Mouse (Mus musculus) limb, embryonic 10.5 days (tissue): ENCODE results near the gene Crygs. TPM values are rescaled to one million over a fixed set of nuclear protein-coding genes. Genes with fewer than 3 reads are reported as not detected.

ENCODE experiments used
- DNase-seq: peaks from one replicate; pipeline ENCODE4 v3.0.0-alpha.2; 2017; ENCODE audit warnings: low spot score
- H3K27ac ChIP-seq: fragments of 300-500 bp; sonication (generic); 2 replicates; pipeline ENCODE4 v1.5.1; 2016; ENCODE audit warnings: mild to moderate bottlenecking
- H3K27me3 ChIP-seq: fragments of 300-500 bp; sonication (generic); 2 replicates; pipeline ENCODE4 v1.6.1; 2016; ENCODE audit warnings: low read depth, mild to moderate bottlenecking; ENCODE audit not compliant: poor library complexity, severe bottlenecking
- H3K36me3 ChIP-seq: fragments of 300-500 bp; sonication (generic); 2 replicates; pipeline ENCODE4 v1.6.1; 2016; ENCODE audit warnings: mild to moderate bottlenecking, moderate library complexity
- H3K4me1 ChIP-seq: fragments of 300-500 bp; sonication (generic); 2 replicates; pipeline ENCODE4 v1.6.1; 2016
- H3K4me3 ChIP-seq: fragments of 300-500 bp; sonication (generic); 2 replicates; pipeline ENCODE4 v1.5.1; 2016; ENCODE audit warnings: mild to moderate bottlenecking, moderate library complexity
- H3K9me3 ChIP-seq: fragments of 300-500 bp; sonication (generic); replicated peaks from 2 replicates; pipeline ENCODE4 v1.6.1; 2016; ENCODE audit warnings: mild to moderate bottlenecking
- whole genome bisulfite sequencing: fragments of 180-500 bp; shearing (Covaris S2); methylation state at CpG from one replicate; pipeline ENCODE4 v1.1.7; 2016; 5-methylcytosine and 5-hydroxymethylcytosine counted together
- polyA plus RNA-seq: library from polyadenylated mRNA; unstranded; fragments of >200 nt; fragmentation: Nextera tagmentation; extraction: Ambion mirVana; gene quantifications from 2 replicates; pipeline ENCODE4 v1.2.1, GENCODE M21; 2016

The Crygs gene
- polyA plus RNA-seq, 1 experiment from 2014 or later, result not detected

DNA sequence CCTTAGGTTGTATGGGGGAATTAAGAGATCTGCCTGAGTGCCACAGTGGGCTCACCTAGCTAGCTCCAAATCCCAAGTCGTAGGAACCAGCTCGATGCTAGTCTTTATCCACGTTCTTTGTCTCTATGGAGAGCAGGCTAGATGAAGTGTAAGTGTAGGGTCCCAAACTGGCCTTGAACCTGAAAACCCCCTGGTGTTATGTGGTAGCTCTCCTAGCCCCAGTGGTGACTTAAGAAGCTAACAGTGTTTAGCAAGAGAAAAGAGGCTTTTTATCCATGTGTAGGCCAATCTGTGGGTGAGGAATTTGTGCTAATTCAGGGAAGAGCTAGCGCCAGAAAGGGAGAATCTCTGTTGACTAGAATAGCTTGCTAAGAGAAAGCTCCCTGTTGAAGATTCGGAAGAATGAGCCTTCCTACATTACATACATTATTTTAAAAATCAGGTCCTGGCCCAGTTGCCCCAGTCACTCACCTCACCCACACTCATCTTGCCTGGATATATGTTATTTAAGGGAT lies 35.8 kb downstream of the Crygs start:
- no peak for DNase-seq
- H3K27ac ChIP-seq, result no peak overlapping the region
- no peaks in the 10 kb centered on the region for H3K4me1 ChIP-seq
- H3K36me3 ChIP-seq, result no peaks in the 10 kb centered on the region
- H3K9me3 ChIP-seq, result no peaks in the 10 kb centered on the region
- no peak overlapping the region for H3K4me3 ChIP-seq
- WGBS, result 72% methylated on average over 5 of the region's 5 CpGs
- H3K27me3 ChIP-seq, result no peaks in the 10 kb centered on the region

DNA sequence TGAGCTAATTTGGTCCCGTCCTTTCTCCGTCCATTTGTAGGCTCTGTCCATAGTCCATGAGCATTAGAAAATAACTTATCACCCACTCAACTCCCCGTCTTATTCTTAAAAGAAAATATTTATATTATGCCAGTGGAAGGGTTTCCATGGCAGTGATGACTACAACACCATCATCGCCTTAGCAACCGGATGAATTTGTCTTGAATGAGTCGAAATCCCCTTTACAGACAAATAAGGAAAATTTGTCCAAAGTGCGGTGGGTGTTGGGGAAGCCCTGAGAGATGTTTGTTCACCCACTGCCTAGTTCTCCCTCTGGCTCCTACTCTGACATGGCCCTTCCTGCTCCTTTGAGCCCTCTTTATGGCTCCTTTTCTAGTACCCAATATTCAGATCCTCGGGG lies 42.7 kb downstream of the Crygs start:
- no peaks in the 10 kb centered on the region for H3K36me3 ChIP-seq
- H3K9me3 ChIP-seq, result no peaks in the 10 kb centered on the region
- H3K27ac ChIP-seq, result no peak overlapping the region
- no peaks in the 10 kb centered on the region for H3K4me1 ChIP-seq
- 91% methylated on average over 8 of the region's 8 CpGs for whole genome bisulfite sequencing
- no peak for DNase-seq
- H3K27me3 ChIP-seq, result no peaks in the 10 kb centered on the region
- H3K4me3 ChIP-seq, result no peak overlapping the region

DNA sequence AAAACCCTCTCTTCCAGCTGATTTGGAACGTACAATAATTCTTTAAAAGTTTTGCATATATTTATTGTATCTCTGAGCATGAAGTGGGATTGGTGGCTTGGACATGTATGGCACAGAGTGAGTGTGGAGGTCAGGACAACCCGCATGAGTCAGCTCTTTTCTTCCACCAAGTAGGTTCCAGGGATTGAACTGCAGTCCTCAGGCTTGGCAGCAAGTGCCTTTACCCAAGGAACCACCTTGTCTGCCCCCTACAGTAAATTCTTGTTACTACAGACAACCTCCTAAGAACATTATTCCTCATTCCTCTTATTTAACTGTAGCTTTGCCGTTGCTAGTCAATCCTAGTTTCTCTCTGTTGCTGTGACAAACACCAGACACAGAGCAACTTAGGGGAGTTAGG lies 44.0 kb downstream of the Crygs start:
- WGBS, result 96% methylated on average over 3 of the region's 3 CpGs

DNA sequence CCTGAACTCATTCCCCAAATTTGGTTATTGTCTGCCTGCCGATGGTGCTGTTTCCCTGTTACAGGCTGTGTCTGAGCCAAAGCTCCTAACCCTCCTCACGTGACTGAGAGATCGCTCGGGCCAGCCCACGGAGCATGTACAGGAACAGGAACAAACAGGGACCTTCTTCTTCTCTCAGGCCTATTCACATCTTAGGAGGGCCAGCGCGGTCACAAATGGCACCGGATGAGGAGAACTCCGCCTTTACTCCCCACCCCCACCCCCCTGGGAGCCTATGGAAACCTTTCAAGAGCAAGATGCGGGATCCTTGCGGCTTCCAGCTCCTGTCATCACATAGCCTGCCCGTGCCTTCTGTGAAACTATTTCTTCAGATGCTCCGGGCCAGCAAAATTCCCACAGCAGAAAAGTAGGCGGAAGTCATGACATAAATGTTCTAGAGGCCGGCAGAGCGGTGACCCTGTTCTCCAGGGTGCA lies 44.6 kb downstream of the Crygs start:
- H3K9me3 ChIP-seq, result no peaks in the 10 kb centered on the region
- H3K36me3 ChIP-seq, result no peaks in the 10 kb centered on the region
- WGBS, result 83% methylated on average over 16 of the region's 16 CpGs
- no peak overlapping the region for H3K27ac ChIP-seq
- DNase-seq, result no peak
- H3K27me3 ChIP-seq, result no peaks in the 10 kb centered on the region
- H3K4me1 ChIP-seq, result no peaks in the 10 kb centered on the region
- H3K4me3 ChIP-seq, result no peak overlapping the region

More for the DNA sequence above, 44.0 kb downstream of the Crygs start:
- DNase-seq, result no peak
- Histone ChIP-seq H3K27me3 (no peaks in the 10 kb centered on the region), H3K36me3 (no peaks in the 10 kb centered on the region), H3K9me3 (no peaks in the 10 kb centered on the region), H3K27ac (no peak overlapping the region), H3K4me3 (no peak overlapping the region), H3K4me1 (no peaks in the 10 kb centered on the region)

DNA sequence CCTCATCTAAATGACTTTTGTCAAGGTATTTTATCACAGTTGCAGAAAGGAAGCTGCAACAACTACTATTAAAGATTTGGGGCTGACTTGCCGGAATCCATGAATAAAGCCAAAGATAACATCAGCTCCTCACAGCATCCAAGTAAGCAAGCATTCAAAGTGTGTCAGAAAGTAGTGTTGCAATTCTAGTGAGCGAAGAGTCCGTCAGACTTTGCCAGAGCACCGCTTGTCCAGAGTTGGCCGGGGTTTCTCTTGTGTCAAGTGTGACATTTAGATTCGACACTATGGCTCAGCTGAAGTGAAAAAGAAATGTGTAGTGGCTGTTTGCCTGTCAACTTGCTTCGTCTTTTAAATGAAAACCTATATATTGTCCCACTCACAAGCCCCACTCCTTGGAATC lies 45.8 kb downstream of the Crygs start:
- WGBS, result 95% methylated on average over 7 of the region's 7 CpGs
- Histone ChIP-seq H3K27ac (no peak overlapping the region), H3K4me1 (no peaks in the 10 kb centered on the region), H3K9me3 (no peaks in the 10 kb centered on the region), H3K4me3 (no peak overlapping the region), H3K36me3 (no peaks in the 10 kb centered on the region), H3K27me3 (no peaks in the 10 kb centered on the region)
- no peak for DNase-seq

Other genes with a start within 250 kb of the Crygs start
- 0.16 and 0.29 TPM in 2 replicates for gene Dgkg, start 154.4 kb downstream of the Crygs start, polyA plus RNA-seq
- 36.2 and 37.1 TPM in 2 replicates for gene Tbccd1, start 46.1 kb upstream of the Crygs start, polyA plus RNA-seq
- 98.1 and 106 TPM in 2 replicates for gene Dnajb11, start 46.3 kb upstream of the Crygs start, polyA plus RNA-seq
- not detected in 2 replicates for gene Ahsg, start 79.7 kb upstream of the Crygs start, polyA plus RNA-seq
- not detected in 2 replicates for gene Fetub, start 106.8 kb upstream of the Crygs start, polyA plus RNA-seq
- not detected in 2 replicates for gene Hrg, start 139.5 kb upstream of the Crygs start, polyA plus RNA-seq
- not detected in 2 replicates for gene Kng2, start 217.9 kb upstream of the Crygs start, polyA plus RNA-seq
- 0.11 TPM in 1 of 2 replicates, not detected in the other for gene Kng1, start 246.3 kb upstream of the Crygs start, polyA plus RNA-seq